In the genomic region with DNA sequence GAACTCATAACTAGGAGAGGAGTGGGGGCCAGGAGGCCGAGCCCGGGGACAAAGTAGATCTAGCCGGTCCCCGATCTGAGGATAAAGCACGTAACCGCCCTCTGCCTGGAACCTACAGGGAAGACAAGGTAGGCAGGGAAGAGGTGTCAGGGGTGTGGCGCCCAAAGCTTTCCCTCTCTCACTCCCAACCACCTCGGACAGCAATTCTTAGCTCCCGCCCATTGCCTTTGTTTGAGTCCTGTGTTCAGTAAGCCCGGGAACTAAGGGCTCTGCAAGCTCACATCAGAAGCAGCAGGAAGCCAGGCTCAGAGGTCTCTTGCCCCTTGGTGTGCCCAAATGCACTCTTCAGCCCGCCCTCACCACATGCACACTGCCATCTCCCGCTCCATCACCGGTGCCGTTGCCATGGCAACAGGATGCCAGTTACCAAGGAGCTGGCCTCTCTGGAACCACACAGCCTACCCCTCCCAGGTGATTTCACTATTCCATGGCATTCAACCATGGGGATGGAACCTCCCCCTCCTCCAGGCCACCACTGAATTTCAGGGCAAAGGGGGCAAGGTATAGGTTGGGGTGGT, we compare ENCODE assay signal across 9 mouse cellular contexts. TPM values are rescaled to one million over a fixed set of nuclear protein-coding genes. Genes with fewer than 3 reads are reported as not detected.
DNase-seq lines count a peak whose midpoint lies in the region; ATAC-seq lines count a peak whose summit lies in the region.
"Had no signal": no experiment of that assay in that cellular context is flagged by ENCODE, and none has a peak within 500 bp of the region (broad histone marks: within the 10 kb centered on the region; RNA-seq: fewer than 3 reads in every experiment).

No protein-coding gene starts in this region.

- no peaks in the 10 kb centered on the region for H3K9me3 ChIP-seq in limb, embryonic 12.5 days

- peak overlapping the region; percentile 85 for H3K4me3 ChIP-seq in limb, embryonic 12.5 days (replicated peaks)

- no peaks in the 10 kb centered on the region for H3K27me3 ChIP-seq in limb, embryonic 12.5 days

- H3K4me1 ChIP-seq in limb, embryonic 12.5 days (replicated peaks), result peaks cover 82% of the 10 kb centered on the region

- H3K27ac ChIP-seq in limb, embryonic 12.5 days, result no peak overlapping the region

- no peak for ATAC-seq in limb, embryonic 12.5 days (ENCODE audit: insufficient number of reproducible peaks, insufficient read depth, low FRiP score, low TSS enrichment, low read depth)

- H3K4me2 ChIP-seq in limb, embryonic 12.5 days, result peak overlapping the region; percentile 97

- WGBS in limb, embryonic 12.5 days, result 30% methylated on average over 14 of the region's 14 CpGs

- peaks cover 40% of the 10 kb centered on the region for H3K36me3 ChIP-seq in limb, embryonic 12.5 days

- peak; percentile 85 to 87 for DNase-seq in cerebellum, postnatal 10 days
- no peak for DNase-seq in cerebellum, adult 8-10 months
- DNase-seq in right cerebral cortex, postnatal 4 days, result peak; percentile 73
- no peak for DNase-seq in right cerebral cortex, adult 18-20 months
- DNase-seq in spleen, postnatal 36 days (ENCODE audit: low spot score in 2 of 2), result no peak
- no peak for DNase-seq in urinary bladder, postnatal 25 days (ENCODE audit: low spot score)
- DNase-seq in testis, postnatal 14 days (ENCODE audit: low spot score), result no peak
- DNase-seq: adrenal gland, postnatal 36 days had no signal

- peak overlapping the region; percentile 31; the same call in 1 of the 2 replicates for H3K9ac ChIP-seq in limb, embryonic 12.5 days (replicated peaks)

RNA-seq across cellular contexts. Expression of a gene that starts 2.5 kb away (rescaled TPM):
- 53.3 and 54.3 TPM in 2 replicates for polyA plus RNA-seq in limb, embryonic 12.5 days (2016; fragmentation: Nextera tagmentation; extraction: Ambion mirVana)

RNA-seq across cellular contexts. Expression of a gene that starts 8.6 kb away (rescaled TPM):
- 1.9 and 3.3 TPM in 2 replicates for polyA plus RNA-seq in limb, embryonic 12.5 days (2016; fragmentation: Nextera tagmentation; extraction: Ambion mirVana)

RNA-seq across cellular contexts. Expression of a gene that starts 22.6 kb away (rescaled TPM):
- 35.8 and 39.0 TPM in 2 replicates for polyA plus RNA-seq in limb, embryonic 12.5 days (2016; fragmentation: Nextera tagmentation; extraction: Ambion mirVana)

RNA-seq across cellular contexts. Expression of a gene that starts 22.7 kb away (rescaled TPM):
- polyA plus RNA-seq in limb, embryonic 12.5 days (2016; fragmentation: Nextera tagmentation; extraction: Ambion mirVana), result 175 and 180 TPM in 2 replicates

RNA-seq across cellular contexts. Expression of a gene that starts 48.3 kb away (rescaled TPM):
- polyA plus RNA-seq in limb, embryonic 12.5 days (2016; fragmentation: Nextera tagmentation; extraction: Ambion mirVana), result 3.0 and 4.8 TPM in 2 replicates

Comparison
In these comparisons a context has a peak if more than half of its experiments do, and no peak if none do; other contexts are left out.
1. DNase-seq: peak in cerebellum, postnatal 10 days (2 of 2) and right cerebral cortex, postnatal 4 days (single experiment); none in cerebellum, adult 8-10 months (single experiment), right cerebral cortex, adult 18-20 months (single experiment), spleen, postnatal 36 days (0 of 2), urinary bladder, postnatal 25 days (single experiment) and testis, postnatal 14 days (single experiment).